In the genomic region with DNA sequence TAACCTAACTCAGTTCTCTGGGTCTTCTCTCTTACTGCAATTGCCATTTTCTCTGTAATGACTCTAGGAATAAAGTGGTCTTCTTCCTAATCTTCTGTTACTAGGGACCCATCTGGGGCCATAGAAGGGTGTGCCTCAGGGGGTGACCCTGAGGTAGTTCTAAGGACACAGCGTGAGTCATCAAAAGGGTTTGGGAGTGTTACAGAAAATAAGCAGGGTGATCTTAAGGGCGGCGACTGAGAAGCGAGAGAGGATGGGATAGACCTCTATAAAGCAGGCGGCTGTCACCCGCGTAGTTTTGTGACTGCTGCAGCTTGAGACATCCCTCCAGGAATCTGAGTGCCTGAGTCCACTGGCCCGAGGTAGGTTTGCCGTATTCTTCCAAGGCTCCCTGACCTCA, we compare ENCODE assay signal across 21 mouse cellular contexts. TPM values are rescaled to one million over a fixed set of nuclear protein-coding genes. Genes with fewer than 3 reads are reported as not detected.
"Had no signal": no experiment of that assay in that cellular context is flagged by ENCODE, and none has a peak within 500 bp of the region (broad histone marks: within the 10 kb centered on the region; RNA-seq: fewer than 3 reads in every experiment).

A gene (plus strand): TSS at position 301 of the 400 bp plus-strand sequence.

- H3K36me3 ChIP-seq: liver, embryonic 13.5 days; midbrain, embryonic 15.5 days; neural tube, embryonic 12.5 days; neural tube, embryonic 15.5 days; stomach, embryonic 15.5 days had no signal

- H3K9ac ChIP-seq: liver, embryonic 13.5 days; midbrain, embryonic 15.5 days; neural tube, embryonic 12.5 days; neural tube, embryonic 15.5 days; stomach, embryonic 15.5 days had no signal

- DNase-seq: kidney, adult 18-20 months; kidney, adult 9 months; kidney, postnatal 14 days; kidney, postnatal 4 days; left cerebral cortex, postnatal 4 days; liver, embryonic 13.5 days; lung, adult 2 months; lung, postnatal 14 days; right cerebral cortex, adult 18-20 months; right cerebral cortex, postnatal 14 days; right cerebral cortex, postnatal 4 days; thymus, postnatal 25 days had no signal

- H3K4me1 ChIP-seq: liver, embryonic 13.5 days; neural tube, embryonic 12.5 days; neural tube, embryonic 15.5 days; stomach, embryonic 15.5 days had no signal

- H3K4me3 ChIP-seq: liver, embryonic 13.5 days; midbrain, embryonic 15.5 days; neural tube, embryonic 12.5 days; neural tube, embryonic 15.5 days; stomach, embryonic 15.5 days had no signal

- H3K9me3 ChIP-seq: liver, embryonic 13.5 days; midbrain, embryonic 15.5 days; neural tube, embryonic 12.5 days; neural tube, embryonic 15.5 days; stomach, embryonic 15.5 days had no signal

- H3K4me2 ChIP-seq: liver, embryonic 13.5 days; midbrain, embryonic 11.5 days; midbrain, embryonic 15.5 days; neural tube, embryonic 12.5 days; neural tube, embryonic 15.5 days; stomach, embryonic 15.5 days had no signal

- H3K27ac ChIP-seq: liver, embryonic 13.5 days; macrophage; midbrain, embryonic 15.5 days; neural tube, embryonic 12.5 days; neural tube, embryonic 15.5 days; stomach, embryonic 15.5 days had no signal

- H3K27me3 ChIP-seq: liver, embryonic 13.5 days; midbrain, embryonic 15.5 days; neural tube, embryonic 12.5 days; neural tube, embryonic 15.5 days; stomach, embryonic 15.5 days had no signal

- ATAC-seq: intestine, embryonic 16.5 days; midbrain, embryonic 15.5 days had no signal

RNA-seq across cellular contexts. Expression of the gene that starts here (rescaled TPM):
- polyA plus RNA-seq: liver, adult 2 months; liver, embryonic 13.5 days; liver, embryonic 16.5 days; lung, adult 2 months; macrophage; midbrain, embryonic 11.5 days had no signal
